8 mouse cellular contexts compared by ENCODE assay signal in the genomic region with DNA sequence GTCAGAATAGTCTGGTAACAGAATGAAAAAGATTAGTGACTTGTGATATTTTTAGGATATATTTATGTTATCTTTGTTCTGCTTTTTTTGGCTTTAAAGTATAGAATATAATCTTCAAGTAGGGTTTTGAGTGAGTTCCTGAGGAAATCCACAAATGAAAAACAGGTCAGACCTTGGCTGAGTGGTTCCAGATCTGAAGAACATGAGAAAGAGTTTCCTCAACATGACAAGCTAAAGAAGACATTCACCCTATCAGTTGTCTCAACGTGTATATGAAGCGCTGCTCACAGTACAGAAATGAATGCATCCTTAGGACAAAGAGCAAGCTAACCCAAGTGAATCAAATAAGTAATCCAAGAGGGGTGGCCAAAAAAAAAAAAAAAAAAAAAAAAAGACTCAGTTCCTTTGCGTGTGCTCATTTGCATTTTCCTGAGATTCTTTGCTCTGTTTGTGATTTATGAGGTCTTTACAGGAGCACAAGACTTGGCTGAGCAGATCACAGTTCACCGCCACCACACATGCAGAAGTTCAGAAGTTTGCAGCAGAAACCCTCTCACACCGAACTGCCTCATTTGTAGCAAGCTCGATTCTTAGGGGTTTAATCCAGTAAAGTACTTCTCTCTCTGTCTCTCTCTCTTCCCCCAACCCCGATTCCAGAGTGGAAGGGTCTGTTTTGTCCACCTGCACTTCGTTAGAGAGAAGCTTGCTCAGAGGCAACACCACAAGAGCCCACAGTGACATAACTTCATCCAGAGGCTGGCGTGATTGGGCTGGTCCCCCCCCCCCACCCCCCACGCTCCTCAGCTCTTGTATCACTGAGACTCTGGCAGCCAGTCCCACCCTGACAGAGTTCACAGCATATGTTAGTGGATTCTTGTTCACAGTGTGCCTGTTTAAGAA. TPM values are rescaled to one million over a fixed set of nuclear protein-coding genes. Genes with fewer than 3 reads are reported as not detected.
DNase-seq lines count a peak whose midpoint lies in the region; ATAC-seq and TF ChIP-seq lines count a peak whose summit lies in the region.

A gene (plus strand): TSS at position 172 of the 900 bp plus-strand sequence.

- peak; percentile 41 for ATAC-seq in intestine, embryonic 15.5 days
- ATAC-seq in neural tube, embryonic 13.5 days (ENCODE audit: low read depth), result no peak

- dilution Hi-C loops in CH12.LX (cut with MboI; ENCODE audit: extremely low pct_ligation_motif_present, extremely low pct_unique_long_range_greater_than_20kb, low sequenced_read_pairs), result no loop called here

- H3K36me3 ChIP-seq in CH12.LX (replicated peaks in 1 of 2; ENCODE audit: control insufficient read depth in 1 of 2, insufficient read depth in 1 of 2, low read length in 1 of 2), result no peaks in the 10 kb centered on the region
- no peaks in the 10 kb centered on the region; the same call in 1 of the 2 replicates for H3K36me3 ChIP-seq in intestine, embryonic 15.5 days
- H3K36me3 ChIP-seq in neural tube, embryonic 13.5 days, result no peaks in the 10 kb centered on the region

- no peaks in the 10 kb centered on the region for H3K9me3 ChIP-seq in CH12.LX (replicated peaks; ENCODE audit: low read length)
- no peaks in the 10 kb centered on the region for H3K9me3 ChIP-seq in intestine, embryonic 15.5 days
- no peaks in the 10 kb centered on the region for H3K9me3 ChIP-seq in neural tube, embryonic 13.5 days

- H3K27me3 ChIP-seq in CH12.LX (replicated peaks), result no peaks in the 10 kb centered on the region
- no peaks in the 10 kb centered on the region for H3K27me3 ChIP-seq in intestine, embryonic 15.5 days (replicated peaks)
- no peaks in the 10 kb centered on the region for H3K27me3 ChIP-seq in neural tube, embryonic 13.5 days

- no peak within 1 kb of the TSS; the same call in 1 of the 2 replicates for H3K4me2 ChIP-seq in CH12.LX (ENCODE audit: insufficient read depth, low read depth, poor library complexity, severe bottlenecking)
- peak within 1 kb of the TSS; percentile 46 for H3K4me2 ChIP-seq in intestine, embryonic 15.5 days (replicated peaks)
- peak within 1 kb of the TSS; percentile 11; the same call in 1 of the 2 replicates for H3K4me2 ChIP-seq in neural tube, embryonic 13.5 days

- no peak for TF ChIP-seq EP300 in CH12.LX (IDR thresholded peaks at IDR 0.05; ENCODE audit: low read length)

- H3K9ac ChIP-seq in CH12.LX (ENCODE audit: insufficient read depth, low read depth), result no peak within 1 kb of the TSS
- peak within 1 kb of the TSS; percentile 17; the same call in 1 of the 2 replicates for H3K9ac ChIP-seq in intestine, embryonic 15.5 days
- no peak within 1 kb of the TSS for H3K9ac ChIP-seq in neural tube, embryonic 13.5 days

- intact Hi-C loops in gastrocnemius, postnatal 36 days (cut with DNase I), result no loop called here

- TF ChIP-seq POLR2A in CH12.LX (IDR thresholded peaks at IDR 0.05; ENCODE audit: low read depth, low read length), result no peak
- TF ChIP-seq POLR2A in bone marrow, adult 2 months (IDR thresholded peaks at IDR 0.05; ENCODE audit: borderline replicate concordance, control insufficient read depth, low read depth, low read length), result no peak

- H3K4me3 ChIP-seq in CH12.LX (replicated peaks in 1 of 3; ENCODE audit: low read depth in 2 of 3, low read length in 2 of 3, poor library complexity in 1 of 3), result no peak within 1 kb of the TSS
- H3K4me3 ChIP-seq in bone marrow, adult 2 months (replicated peaks; ENCODE audit: control insufficient read depth, low read depth, low read length), result no peak within 1 kb of the TSS
- peak within 1 kb of the TSS; percentile 16 for H3K4me3 ChIP-seq in intestine, embryonic 15.5 days (replicated peaks)
- no peak within 1 kb of the TSS for H3K4me3 ChIP-seq in neural tube, embryonic 13.5 days

- no peaks in the 10 kb centered on the region for H3K79me2 ChIP-seq in CH12.LX (replicated peaks; ENCODE audit: control insufficient read depth, extremely low read depth, insufficient read depth, poor library complexity, severe bottlenecking)

- no peak within 1 kb of the TSS for H3K27ac ChIP-seq in CH12.LX (ENCODE audit: insufficient read depth, low read depth)
- H3K27ac ChIP-seq in bone marrow, adult 2 months (ENCODE audit: control insufficient read depth, insufficient read depth, low read depth, low read length, poor library complexity), result no peak within 1 kb of the TSS
- peak within 1 kb of the TSS; percentile 82 for H3K27ac ChIP-seq in intestine, embryonic 15.5 days
- no peak within 1 kb of the TSS for H3K27ac ChIP-seq in neural tube, embryonic 13.5 days (replicated peaks)

- TF ChIP-seq RAD21 in CH12.LX (IDR thresholded peaks at IDR 0.05; ENCODE audit: low read depth, low read length), result no peak

- no peak for DNase-seq in CH12.LX (ENCODE audit: extremely low read depth)
- DNase-seq in gastrocnemius, postnatal 36 days, result peak in 1 of 2 experiments; percentile 10
- no peak for DNase-seq in cerebellum, adult 11-12 months
- no peak for DNase-seq in spleen, adult 18-20 months
- DNase-seq in thymus, adult 18-20 months, result no peak

- in situ Hi-C loops in CH12.LX (cut with MboI; ENCODE audit: low pct_ligation_motif_present, low pct_unique_long_range_greater_than_20kb, low sequenced_read_pairs), result no loop called here

- TF ChIP-seq CTCF in CH12.LX (conservative IDR thresholded peaks at IDR 0.05 in 1 of 2, IDR thresholded peaks at IDR 0.05 in 1 of 2; ENCODE audit: low read depth in 2 of 2, low read length in 2 of 2), result no peak
- no peak for TF ChIP-seq CTCF in bone marrow, adult 2 months (IDR thresholded peaks at IDR 0.05; ENCODE audit: control insufficient read depth, insufficient read depth, low read length)

- 26% methylated on average over 10 of the region's 10 CpGs for WGBS in bone marrow, adult 2 months
- WGBS in intestine, embryonic 15.5 days, result 39% methylated on average over 10 of the region's 10 CpGs
- WGBS in neural tube, embryonic 13.5 days, result 53% methylated on average over 10 of the region's 10 CpGs

- peaks cover 0 to 8% of the 10 kb centered on the region in 2 experiments; a peak in 1 of 4 replicates for H3K4me1 ChIP-seq in CH12.LX (ENCODE audit: control insufficient read depth in 1 of 2, insufficient read depth in 2 of 2)
- H3K4me1 ChIP-seq in bone marrow, adult 2 months (ENCODE audit: control insufficient read depth, insufficient read depth, low read length), result no peaks in the 10 kb centered on the region
- no peaks in the 10 kb centered on the region for H3K4me1 ChIP-seq in intestine, embryonic 15.5 days (replicated peaks)
- H3K4me1 ChIP-seq in neural tube, embryonic 13.5 days (replicated peaks), result no peaks in the 10 kb centered on the region

TF ChIP-seq in CH12.LX, 34 proteins besides CTCF, POLR2A, EP300 and RAD21:
- TF ChIP-seq HCFC1 (IDR thresholded peaks at IDR 0.05; ENCODE audit: low read depth, low read length), result no peak
- peak; percentile 66 for TF ChIP-seq ZNF384 (IDR thresholded peaks at IDR 0.05; ENCODE audit: low read depth, low read length)
- no peak for TF ChIP-seq NELFE (IDR thresholded peaks at IDR 0.05; ENCODE audit: low read depth, low read length)

RNA-seq across cellular contexts. Expression of the gene that starts here (rescaled TPM):
- not detected in 2 replicates for total RNA-seq in CH12.LX (2012; rRNA removed)
- not detected in 2 replicates for total RNA-seq in CH12.LX (2014; rRNA removed)
- polyA plus RNA-seq in CH12.LX (2012; ENCODE audit: insufficient read length, low read depth), result not detected in 2 replicates
- 5.8 and 11.6 TPM in 2 replicates for polyA plus RNA-seq in bone marrow, adult 2 months (2011; ENCODE audit: insufficient read depth, insufficient read length, low replicate concordance, missing spikeins)
- 10 to 100 TPM; 18.9 to 21.1 TPM for total RNA-seq in gastrocnemius, postnatal 36 days (2021)
- polyA plus RNA-seq in intestine, embryonic 15.5 days (2015; fragmentation: Nextera tagmentation; extraction: Ambion mirVana), result 233 and 290 TPM in 2 replicates
- polyA plus RNA-seq in neural tube, embryonic 13.5 days (2015; fragmentation: Nextera tagmentation; extraction: Ambion mirVana), result 53.2 and 57.4 TPM in 2 replicates

Comparison
In these comparisons a context has a peak if more than half of its experiments do, and no peak if none do; other contexts are left out.
1. RNA of the gene that starts here (total RNA-seq): 18.9 to 21.1 TPM in gastrocnemius, postnatal 36 days; not detected in CH12.LX; every median in the first group is over 10 times any median in the second.